Mouse (Mus musculus): ENCODE measurements around the gene Gak.
"Not testable (repeated sequence)": the region's sequence is repeated elsewhere in the genome, so short reads cannot be mapped to it uniquely, and the experiment has no call there.

Gak gene

DNA sequence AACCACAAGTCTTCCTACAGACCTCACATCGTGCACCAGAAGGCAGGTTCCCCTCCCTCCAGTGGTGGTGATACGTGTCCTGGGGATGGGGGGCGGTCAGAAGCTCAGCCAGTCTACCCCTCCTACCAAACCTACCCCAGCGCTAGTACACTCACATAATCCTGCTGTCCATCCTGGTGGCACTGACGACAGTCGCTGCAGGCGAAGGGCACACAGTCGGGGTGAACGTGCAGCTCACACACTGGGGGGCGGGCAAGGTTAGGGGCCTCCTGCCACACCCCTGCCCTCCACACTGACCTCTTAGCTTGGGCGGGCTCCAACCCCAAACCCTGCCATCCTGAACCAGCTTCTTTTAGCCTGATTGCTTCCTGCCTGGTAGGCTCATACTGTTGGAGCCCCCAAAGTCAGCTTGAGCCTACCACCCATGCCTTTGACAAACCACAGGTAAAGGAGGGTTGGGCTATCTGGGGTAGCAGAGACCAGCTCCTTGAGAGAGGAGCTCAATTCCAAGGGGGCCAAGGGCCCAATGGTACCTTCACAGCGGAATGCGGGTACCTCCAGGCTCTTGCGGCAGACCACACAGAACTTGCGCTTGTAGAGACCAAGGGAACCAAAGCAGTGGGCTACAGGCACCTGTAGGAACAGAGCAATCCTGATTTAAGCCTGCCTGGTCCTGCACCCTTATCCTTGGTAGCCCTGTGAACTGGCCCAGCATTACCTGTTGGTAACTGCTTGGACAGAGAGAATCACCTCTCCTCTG is 26.5 kb upstream of the Gak start:
- no peak for DNase-seq (ENCODE audit: low spot score)

DNA sequence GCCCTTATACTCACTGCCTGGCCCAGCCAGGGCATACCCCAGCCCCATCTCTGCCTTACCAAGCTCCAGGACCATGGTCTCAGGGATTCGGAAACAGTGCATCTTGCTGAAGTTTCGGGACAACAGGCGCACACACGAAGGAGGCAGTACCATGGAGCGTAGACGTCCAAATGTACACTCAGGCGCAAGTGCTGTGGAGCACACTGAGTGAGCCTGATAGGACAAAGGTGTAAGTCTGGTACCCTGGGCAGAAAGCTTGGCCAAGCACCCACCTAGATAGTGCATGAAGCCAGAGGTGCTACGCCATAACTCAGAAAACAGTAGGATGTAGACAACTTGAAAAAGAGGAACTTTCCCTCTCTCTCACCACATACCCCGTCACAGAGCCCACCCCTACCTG is 25.8 kb upstream of the Gak start:
- DNase-seq (ENCODE audit: low spot score): no peak

DNA sequence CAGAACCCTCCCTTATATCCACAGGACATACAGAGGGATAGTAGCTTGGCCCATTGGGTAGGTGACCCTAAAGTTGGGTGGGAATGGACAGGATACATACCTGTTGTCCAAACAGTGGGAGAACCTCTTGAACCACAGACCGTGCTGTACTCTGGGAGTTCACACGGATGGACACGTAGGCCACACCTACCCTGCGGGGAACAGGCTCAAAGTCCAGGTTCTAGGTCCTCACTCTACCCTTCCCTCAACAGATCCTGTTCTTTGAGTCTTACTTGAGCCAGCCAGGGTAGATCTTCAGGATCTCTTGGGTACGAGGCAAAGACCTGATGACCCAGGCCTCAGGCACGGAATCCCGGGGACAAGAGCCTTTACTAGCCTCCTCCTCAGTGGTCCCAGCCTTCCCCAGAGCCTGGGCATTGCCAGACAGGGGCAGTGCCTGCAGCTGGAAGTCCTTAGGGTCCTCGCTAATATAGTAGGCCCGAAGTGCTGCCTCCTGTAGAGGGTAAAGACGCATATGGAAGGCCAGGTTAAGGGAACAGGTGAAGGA is 25.0 kb upstream of the Gak start:
- no peak for DNase-seq (ENCODE audit: low spot score)

DNA sequence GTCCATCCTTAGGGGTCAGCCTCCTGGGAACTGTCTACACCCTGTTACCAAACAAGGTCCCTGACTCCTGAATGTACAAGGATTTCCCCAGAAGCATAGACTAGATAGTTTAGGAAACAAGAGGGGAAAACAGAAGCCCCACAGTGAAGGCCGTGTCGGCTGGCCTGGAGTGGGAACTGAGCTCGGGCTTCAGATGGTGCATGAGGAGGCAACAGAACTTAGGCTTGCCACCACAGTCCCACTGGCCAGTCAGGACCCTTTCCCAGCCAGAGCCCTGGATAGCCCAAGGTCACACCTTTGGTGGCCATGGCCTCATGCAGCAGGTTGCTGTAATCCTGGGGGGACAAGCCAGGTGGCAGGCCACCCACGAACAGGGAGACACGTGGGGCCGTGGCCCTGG is 23.8 kb upstream of the Gak start:
- DNase-seq (ENCODE audit: low spot score): no peak

DNA sequence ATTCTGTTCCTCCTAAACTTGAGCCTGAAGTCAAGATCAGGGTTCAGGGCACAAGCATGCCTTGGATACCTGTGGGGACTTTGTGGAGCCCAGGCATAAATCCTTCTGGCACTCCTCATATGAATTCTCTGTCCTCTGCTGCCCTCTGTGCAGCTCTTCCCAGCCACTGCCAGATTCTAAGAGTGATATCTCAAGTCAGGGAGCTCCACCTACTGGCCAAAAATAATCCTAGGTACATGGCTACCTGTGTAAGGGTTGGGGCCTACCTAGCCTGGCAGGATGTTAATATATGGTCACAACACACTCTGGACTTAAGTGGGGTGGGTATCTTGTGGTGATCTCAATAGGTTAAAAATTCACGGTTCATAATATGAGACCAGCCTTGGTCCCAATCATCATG is 22.3 kb upstream of the Gak start:
- DNase-seq (ENCODE audit: low spot score): peak; percentile 32

DNA sequence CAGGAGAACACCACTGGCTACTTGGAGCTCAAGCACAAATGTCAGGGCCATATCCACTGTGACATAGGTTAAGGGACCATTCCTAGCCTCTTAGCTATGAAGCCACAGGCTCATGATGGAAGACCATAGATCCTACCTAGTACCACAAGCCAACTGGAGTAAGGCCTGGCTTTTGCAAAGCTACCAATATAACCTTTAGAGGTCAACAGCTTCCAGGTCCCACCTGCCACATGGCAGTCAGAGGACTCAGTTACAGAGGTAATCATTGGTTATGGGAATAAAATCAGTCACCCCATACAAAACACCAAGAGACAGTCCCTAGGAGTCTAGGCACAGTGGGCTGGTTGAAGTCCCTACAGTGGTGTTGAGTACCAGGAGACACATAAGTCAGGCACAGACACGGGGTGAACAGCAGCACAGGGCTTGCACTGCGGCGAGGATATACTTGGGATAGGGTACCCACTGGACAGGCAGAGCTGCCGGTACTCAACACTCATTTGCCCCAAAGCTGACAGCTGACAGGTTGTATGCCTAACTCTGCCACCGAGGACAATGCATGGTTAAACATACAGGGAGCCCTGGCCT is 21.7 kb upstream of the Gak start:
- no peak for DNase-seq (ENCODE audit: low spot score)

DNA sequence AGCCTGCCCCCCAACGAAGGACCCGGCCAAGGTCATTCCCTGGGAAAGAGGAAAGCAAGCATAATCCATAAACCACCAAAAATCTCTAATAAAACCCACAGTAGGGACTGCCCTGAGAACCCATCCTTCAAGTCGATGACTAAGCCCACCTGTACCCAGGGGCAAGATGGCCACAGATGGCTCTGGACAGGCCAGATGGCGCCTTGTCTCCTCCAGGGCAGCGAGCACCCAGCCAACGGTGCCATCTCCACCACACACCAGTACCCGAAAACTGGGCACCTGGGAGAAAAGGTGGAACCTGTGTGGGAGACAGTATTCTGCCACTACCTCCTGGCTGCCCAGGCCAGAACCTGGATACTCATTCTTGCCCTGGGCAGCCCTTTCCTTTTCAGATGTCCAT is 20.8 kb upstream of the Gak start:
- DNase-seq (ENCODE audit: low spot score): no peak

DNA sequence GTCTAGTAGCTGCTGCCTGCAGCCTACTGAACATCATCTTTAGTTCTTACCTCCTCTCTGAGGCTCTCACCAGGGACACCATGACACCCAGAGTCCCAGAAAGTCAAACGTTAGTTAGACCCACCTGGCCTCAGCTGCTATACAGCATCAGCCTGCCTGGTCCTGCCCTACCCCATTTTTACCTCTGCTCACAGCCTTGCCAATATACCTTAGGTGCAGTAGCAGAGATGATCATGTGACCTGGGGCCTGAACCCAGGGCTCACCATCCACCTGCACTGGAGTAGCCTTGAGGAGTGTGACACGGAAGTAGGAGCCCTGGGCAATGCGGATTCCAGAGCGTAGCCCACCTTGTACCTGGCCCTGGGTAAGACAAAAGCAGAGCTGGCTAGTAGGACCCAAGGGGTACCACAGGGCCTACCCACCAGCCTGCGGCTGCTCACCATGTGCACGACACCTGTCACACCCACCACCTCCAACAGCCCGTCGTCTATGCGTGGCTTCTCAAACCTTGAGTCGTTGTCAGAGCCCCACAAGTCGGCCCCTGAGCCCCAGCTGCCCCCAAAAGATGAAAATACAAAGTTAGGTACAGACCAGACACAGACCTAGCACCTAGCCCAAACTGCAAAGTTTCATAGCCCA is 19.5 kb upstream of the Gak start:
- no peak for DNase-seq (ENCODE audit: low spot score)

DNA sequence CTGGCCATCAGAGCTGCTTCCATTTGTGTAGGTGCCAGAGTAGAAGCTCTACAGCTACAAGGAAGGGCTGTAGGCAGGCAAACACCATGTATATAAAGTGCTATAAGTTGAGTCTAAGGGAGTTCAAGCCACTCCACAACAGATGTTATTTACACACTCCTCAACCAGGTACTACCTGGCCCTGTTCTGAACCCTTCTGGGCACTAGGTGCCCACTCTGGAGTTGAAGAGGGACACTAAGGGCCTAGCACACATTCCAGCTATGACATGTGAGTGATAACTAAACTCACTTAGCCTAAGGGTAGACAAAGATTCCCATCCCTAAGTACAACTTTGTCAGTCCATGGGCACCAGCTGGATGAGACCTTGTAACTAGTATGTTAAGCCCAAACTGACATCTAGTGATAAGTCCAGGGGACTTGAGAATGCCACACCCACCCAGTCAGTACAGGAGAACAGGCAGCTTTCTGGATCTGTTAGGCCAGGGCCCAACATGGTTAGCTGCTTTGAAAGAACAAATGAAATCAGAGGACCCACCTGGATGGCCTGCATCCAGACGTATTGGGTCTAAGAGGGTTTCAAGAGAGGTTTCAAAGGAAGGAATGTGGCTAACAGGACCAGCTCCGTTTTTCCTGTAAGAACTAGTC is 18.4 kb upstream of the Gak start:
- no peak for DNase-seq (ENCODE audit: low spot score)

DNA sequence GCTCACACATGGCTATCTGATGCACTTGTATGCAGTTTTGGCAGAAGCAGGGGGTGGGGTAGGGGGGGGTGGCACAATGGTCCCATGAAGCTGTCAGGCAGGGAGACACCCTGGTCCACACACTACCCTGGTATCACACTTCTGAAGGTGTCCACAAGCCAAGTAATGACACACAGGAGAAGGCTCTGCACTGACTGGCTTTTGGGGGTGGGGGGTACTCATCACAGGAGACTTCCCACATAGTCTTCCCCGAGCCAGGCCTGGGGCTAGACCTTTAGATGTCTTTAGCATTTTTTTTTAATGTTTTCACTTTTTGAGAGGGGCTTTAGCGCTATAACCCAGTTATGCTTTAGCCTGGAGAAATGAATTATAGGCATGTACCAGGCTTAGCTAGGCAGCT is 17.8 kb upstream of the Gak start:
- DNase-seq (ENCODE audit: low spot score): no peak

DNA sequence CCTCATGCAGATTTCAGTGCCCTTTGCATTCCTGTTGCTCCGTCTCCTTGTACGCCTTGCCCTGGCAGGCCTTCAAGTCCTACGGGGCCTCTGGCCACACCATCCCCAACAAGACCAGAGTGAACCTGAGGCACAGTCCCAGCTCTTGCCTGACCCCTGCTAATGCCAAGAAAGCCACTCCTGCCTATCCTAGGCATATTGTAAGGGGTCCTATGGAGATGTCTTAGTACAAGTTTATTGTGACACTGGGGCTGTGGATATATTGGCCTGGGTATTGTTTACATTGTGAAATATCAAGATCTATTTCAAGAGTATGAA is 16.7 kb upstream of the Gak start:
- DNase-seq (ENCODE audit: low spot score): no peak

DNA sequence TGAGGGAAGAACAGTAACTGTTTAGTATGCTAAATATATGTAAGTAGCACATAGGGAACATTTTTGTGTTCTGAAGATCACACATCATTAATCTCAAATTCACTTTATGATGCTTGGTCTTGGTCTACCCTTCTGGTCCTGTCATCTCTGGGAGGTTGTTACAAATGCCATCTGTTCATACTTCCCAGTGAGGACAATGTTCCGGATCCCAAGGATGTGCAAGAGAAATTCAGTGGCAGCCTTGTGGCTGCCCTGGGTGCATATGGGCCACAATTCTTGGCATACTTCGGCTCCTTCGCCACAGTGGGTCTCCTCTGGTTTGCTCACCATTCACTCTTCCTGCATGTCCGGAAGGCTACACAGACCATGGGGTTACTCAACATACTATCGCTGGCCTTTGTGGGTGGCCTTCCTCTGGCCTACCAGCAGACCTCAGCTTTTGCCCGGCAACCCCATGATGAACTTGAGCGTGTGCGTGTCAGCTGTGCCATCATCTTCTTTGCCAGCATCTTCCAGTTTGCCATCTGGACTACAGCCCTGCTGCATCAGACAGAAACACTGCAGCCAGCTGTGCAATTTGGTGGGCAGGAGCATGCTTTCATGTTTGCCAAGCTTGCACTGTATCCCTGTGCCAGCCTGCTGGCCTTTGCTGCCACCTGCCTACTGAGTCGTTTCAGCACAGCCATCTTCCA is 16.2 kb upstream of the Gak start:
- no peak for DNase-seq (ENCODE audit: low spot score)

DNA sequence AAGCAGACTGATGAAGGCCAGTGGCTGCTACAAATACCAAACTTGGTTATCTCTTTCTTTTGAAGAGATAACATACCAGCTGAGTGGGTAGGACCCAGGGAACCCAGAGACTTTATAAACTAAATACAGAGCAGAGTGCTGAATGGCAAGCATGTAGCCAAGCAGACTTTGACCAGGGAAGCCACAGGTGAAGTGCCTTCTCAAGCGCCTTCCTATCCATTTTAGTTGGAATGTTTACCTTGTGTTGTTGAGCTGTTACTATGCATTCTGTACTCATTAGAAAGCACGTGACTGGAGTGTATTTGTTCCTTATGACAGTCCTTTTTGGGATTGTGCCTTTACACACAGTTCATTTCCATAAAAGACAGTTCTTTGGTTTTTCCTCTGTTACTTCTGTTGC is 14.1 kb upstream of the Gak start:
- DNase-seq (ENCODE audit: low spot score): no peak

DNA sequence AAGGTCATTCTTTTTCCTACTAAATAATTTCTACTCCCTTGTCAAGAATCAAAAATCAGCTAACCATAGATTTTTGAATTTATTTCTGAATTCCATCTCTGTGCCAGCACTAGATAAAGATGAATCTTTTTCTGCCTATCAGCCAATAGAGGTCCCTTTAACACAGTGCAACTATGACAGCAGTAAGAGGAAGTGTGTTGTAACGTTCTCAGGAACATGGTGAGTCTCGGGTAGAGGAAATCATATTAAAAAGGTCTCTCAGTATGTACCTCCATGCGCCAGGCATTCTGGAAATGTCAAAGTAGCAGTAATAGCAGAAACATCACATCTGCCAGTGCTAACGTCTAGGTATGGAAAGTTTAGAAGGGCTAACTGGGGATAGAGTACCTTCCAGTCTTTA is 6.6 kb upstream of the Gak start:
- DNase-seq (ENCODE audit: low spot score): no peak

DNA sequence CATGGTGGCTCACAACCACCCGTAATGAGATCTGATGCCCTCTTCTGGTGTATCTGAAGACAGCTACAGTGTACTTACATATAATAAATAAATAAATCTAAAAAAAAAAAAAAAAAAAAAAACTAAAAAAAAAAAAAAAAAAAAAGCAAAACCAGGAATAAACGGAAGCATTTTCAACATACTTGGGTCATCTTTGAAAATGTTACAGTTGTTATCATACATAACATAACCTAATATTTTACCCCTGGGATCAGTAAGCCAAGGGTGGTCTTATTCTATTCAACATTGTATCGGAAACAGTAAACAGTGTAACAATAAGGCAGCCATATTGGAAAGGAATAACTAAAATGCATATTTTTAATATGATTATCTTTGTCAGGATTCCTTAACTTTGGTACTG is 4.5 kb upstream of the Gak start:
- DNase-seq (ENCODE audit: low spot score): not testable (repeated sequence)

DNA sequence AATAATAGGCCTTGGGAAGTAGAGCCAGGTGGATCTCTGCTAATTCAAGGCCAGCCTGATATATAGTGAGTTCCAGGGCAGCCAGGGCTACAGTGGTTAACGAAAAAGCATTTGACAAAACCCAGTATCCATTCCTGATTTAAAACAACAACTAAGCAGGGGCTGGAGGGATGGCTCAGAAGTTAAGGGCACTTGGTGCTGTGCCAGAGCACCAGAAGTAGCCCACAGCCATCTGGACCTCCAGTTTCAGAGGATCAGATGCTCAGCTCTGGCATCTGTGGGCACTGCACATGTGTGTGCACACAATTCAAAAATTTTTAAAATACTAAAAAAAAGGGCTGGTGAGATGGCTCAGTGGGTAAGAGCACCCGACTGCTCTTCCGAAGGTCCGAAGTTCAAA is 4.1 kb upstream of the Gak start:
- DNase-seq (ENCODE audit: low spot score): no peak

DNA sequence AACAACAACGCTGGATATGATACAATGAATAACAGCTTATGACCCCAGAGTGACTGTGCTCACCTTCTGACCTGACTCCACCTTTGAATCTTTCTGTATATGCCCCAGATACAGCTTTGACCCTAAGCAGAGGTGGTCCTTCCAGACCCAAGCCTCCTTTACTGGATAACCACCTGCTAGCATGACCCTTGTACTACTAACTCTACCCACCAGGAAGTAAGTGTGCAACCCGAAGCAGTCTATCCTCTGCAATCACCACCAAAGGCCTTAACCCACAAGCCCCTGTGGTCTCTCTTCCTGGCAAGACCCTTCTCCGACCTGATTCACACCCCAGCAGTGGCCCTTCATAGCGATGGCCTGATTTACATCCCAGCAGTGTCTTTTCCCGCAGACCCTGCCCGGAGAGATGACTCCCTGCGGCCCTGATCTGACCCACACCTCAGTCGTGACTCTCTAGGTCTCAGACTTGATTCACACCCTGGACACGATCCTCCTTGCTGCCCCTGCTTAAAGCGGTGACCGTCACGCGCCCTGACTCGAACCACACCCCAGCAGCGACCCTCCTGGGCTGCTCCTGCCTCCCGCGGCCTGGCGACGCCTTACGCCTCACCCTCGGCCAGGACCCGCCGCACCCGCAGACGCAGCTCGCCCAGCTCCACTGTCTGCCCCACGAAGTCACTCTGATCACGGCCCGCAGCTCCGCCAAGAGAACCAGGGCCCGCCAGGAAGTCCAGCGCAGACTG is 493 bp downstream of the Gak start:
- no peak for DNase-seq (ENCODE audit: low spot score)

DNA sequence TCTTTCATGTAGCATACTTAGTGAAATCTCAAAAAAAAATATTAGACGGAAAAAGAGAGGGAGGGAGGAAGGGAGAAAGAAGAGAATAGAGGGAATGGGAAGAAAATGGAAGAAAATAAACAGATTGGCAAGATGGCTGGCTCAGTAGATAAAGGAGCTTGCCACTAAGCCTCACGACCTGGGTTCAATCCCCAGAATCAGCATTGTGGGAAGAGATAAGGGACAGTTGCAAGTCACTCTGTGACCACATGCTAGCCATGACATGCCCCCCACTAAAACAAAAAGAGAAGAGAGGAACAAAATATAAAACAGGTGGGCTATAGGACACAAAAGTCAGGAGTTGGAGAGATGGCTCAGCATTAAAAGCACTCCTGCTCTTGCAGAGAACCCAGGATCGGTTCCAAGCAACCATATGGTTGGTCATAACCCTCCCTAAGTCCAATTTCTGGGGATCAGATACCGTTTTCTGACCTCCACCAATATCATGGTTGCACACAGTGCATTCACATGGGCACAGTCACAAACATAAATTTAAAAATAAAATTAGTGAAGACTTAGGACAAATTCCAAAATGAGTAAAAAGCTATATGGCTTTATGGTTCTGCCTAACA is 3.4 kb downstream of the Gak start:
- no peak for DNase-seq (ENCODE audit: low spot score)

DNA sequence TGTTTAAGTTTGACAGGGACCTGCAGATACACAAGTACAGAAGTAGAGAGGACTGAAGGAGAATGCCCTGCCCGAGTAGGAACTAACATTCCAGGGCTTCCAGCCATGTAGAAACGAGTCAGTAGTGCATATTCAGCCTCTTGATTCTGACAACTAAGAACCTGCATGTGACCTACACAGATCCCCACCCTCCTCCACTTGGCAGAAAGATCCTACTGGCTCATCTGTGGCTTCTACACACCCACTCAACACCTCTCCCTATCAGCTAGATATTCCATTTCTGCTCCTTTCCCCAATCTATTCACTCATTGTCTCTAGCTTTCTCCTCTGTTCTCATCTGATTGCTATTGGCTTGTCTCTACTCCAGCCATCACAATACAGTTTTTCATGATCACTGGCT is 7.7 kb downstream of the Gak start:
- no peak for DNase-seq (ENCODE audit: low spot score)

DNA sequence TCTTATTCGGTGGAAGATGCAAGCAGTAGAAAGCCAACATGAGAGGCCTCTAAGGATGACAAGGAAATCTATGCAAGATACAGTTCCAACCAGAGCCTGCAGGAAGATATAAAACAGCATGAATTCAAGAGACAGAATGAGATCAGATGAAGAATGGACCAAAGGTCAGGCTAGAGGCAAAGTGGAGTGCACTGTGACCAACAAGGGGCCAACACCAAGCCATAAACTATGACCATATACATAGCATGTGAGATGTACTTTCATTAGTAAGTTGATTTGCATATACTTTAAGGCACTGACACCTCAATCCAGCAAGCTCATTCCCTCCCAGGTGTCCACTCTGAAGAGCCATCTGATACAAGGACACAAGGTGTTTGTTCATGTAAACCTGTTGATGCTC is 19.1 kb downstream of the Gak start:
- DNase-seq (ENCODE audit: low spot score): no peak

DNA sequence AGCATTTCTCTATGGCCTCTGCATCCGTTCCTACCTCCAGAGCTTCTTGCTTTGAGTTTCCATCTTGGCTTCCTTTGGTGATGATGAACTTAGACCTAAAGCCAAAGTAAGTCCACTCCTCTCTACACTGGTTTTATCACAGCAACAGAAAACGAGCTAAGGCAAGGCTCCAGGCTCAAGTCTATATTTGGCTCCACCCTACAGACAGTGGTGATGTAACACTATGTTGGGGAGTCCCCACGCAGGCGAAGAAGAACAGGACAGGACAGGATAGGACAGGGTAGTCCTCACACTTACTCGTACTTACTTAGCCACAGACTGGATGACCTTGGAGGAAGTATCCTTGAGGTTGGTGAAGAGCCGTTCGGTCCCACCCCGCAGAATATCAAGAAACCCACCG is 27.0 kb downstream of the Gak start:
- no peak for DNase-seq (ENCODE audit: low spot score)

Measured in urinary bladder, postnatal 25 days (tissue).